Mouse (Mus musculus) T-cell, adult 2 months (primary cell): ENCODE results near the gene Ano5.

ENCODE experiments used
- DNase-seq: peaks from one replicate; pipeline ENCODE4 v3.0.0; 2022; ENCODE audit warnings: low spot score

Ano5 gene

GRCm38 (mm10) chr7:51510671-51511651, at the start of gene Ano5:
Gene Ano5 (plus strand): TSS chr7:51511029.
- no peak for DNase-seq

DNA sequence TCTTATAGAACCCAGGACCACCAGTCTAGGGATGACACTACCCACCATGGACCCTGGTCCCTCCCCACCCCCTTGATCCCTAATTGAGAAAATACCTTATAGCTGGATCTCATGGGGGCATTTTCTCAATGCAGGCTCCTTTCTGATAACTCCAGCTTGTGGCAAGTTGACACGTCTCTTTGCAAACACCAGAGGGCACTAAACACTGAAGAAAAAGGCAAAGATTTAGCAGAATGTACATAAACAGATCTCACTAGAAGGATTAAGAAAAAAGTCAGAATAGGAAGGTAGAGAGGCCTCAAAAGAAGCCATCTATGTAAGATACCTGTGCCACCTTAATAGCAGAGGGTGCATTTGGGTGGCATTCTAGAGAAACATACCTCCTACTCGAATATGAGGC, 11.4 kb upstream of the Ano5 start:
- no peak for DNase-seq

GRCm38 (mm10) chr7:51503940-51504339, 6.9 kb upstream of the Ano5 start:
- no peak for DNase-seq

DNA sequence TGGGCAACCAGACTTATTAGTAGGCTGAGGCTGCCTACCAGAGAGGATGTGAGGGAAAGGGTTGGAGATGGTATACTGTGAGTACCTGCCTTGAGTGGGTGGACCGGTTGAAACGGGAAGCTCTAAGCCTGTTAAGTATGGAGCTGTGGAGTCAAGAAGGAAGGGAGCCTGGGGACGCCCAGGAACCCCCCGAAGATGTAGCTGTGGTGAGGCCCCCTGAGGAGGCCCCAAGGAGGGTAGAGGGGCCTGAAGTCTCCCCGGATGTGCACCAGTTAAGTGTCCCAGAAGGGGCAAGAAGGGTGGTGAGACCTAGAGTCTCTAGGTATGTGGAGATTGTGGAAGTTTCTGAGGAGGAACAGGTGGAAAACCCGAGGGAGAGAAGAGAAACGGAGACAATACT, 682 bp upstream of the Ano5 start:
- no peak for DNase-seq

DNA sequence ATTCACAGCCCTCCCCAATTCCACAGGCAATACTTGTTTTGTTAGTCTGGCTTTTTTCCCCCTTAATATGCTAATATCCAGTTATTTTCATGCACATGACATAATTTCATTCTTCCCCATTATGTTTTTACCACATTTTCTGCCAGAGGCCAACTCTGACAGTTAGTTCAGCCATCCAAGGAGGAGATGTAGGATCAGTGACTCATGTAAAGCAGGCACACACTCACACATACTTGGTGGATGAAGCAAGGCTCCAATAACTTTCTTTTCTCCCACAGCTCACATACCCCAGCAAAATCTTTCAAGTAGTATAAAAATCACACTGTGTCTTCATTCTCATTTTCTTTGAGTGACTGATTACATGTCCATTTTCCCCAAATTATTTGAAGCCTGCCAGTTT, 28.5 kb downstream of the Ano5 start:
- DNase-seq, result no peak

DNA sequence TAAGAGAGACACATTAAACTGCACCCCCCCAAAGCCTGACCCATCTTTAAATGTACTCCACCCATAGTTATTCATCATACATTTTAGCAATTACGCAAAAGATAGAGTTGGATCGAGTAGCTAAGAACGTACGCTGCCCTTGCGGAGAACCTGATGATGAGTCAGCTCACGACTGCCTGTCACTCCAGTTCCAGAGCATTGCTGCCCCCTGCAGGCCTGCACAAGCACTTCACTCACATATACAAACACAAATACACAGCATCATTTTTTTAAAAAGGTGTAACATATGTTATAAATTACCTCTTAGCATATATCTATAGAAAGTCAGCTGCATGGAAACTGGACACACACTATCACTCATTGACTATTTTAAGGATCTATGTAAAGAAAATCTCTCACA, 29.9 kb downstream of the Ano5 start:
- DNase-seq, result no peak

DNA sequence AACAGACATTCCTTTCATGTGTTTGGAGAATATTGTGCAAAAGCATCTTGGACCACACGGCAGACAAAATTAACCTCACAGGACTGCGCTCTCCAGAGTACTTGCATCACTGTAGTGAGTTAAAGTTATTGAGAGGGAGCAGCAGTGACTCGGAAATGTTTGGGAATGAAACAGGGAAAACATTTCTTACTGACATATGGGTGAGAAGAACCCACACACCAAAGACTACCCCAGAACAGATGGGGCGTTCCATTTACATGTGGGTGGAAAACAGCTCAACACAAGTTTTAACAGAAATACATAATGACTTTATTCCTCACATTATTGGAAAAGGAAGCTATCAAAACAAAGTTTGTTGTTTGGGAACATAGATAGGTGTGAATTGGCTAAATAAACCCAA, 89.2 kb downstream of the Ano5 start:
- DNase-seq, result no peak

DNA sequence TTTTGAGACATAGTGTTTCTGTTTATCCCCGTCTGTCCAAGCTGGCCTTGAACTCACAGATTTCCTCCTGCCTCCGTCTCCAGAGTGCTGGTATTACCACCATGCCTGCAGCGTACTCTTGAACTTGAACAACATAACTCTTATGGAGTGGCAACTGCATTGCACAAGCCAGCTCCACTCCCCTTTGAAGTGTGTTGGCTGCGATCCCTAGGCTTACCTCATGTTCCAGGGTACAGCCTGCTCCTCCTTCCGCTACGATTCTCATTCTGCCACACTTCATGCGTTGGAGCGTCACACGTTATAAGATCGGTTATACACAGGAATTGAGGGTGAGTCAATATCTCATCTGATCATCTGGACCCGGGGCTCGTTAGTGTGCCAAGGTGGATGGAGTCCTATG, 92.9 kb downstream of the Ano5 start:
- DNase-seq, result no peak

GRCm38 (mm10) chr7:51614404-51614803, 103.6 kb downstream of the Ano5 start:
- no peak for DNase-seq

DNA sequence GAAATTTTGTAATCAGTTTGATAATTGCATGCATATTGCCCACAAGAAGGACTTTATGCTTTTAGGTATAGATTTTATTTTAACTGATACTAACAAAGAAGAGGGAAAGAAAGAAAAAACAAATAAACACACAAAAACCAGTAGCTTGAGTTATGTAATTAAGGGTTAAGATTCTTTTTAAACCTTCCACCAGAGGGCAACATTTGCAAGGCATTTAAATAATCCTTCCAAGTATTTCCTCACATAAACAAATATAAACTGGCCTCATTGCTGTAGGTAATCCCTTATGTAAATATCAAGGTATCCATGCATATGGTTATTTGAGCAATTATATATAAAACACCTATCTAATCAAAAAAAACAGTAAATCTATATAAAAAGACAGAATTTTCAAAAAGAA, 107.1 kb downstream of the Ano5 start:
- no peak for DNase-seq

DNA sequence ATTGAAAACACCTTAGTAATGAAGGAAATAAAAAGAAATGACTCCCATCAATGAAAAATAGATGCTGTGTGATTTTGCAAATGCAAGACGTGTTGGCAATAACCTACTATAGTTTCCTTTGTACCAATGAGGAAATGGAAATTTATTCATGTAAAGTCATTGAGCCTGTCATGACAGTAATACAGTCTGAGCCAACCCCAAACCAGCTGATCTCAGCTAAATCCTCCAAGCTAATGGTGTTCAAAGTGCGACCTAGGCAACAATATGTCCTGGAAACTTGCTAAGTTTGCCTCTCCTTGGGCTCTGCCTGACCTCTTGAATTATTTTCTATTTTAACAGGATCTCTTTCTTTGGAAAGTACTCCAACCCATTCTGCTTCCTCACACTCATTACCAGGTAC, 107.6 kb downstream of the Ano5 start:
- DNase-seq, result no peak

DNA sequence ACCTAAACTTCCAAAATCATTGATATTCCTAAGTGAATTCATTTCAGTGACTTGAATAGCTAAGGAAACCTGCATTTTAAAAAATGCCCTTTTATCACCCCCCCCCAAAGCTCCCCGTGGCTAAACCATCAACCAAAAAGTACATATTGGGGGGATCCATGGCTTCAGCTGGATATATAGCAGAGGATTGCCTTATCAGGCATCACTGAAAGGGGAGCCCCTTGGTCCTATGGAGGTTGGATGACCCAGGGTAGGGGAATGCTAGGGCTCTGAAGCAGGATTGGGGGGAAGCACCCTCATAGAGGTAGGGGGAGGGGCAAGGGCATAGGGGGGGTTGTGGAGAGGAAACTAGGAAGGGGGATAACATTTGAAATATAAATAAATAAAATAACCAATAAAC, 109.1 kb downstream of the Ano5 start:
- no peak for DNase-seq

GRCm38 (mm10) chr7:51621694-51622145, 110.9 kb downstream of the Ano5 start, which contains the start of gene Slc17a6:
Gene Slc17a6 (plus strand): TSS chr7:51622006.
- no peak for DNase-seq

- DNase-seq, result no peak
Observed at GRCm38 (mm10) chr7:51622196-51622595, 111.4 kb downstream of the Ano5 start.

- no peak for DNase-seq
Observed at GRCm38 (mm10) chr7:51622666-51623065, 111.8 kb downstream of the Ano5 start.

DNA sequence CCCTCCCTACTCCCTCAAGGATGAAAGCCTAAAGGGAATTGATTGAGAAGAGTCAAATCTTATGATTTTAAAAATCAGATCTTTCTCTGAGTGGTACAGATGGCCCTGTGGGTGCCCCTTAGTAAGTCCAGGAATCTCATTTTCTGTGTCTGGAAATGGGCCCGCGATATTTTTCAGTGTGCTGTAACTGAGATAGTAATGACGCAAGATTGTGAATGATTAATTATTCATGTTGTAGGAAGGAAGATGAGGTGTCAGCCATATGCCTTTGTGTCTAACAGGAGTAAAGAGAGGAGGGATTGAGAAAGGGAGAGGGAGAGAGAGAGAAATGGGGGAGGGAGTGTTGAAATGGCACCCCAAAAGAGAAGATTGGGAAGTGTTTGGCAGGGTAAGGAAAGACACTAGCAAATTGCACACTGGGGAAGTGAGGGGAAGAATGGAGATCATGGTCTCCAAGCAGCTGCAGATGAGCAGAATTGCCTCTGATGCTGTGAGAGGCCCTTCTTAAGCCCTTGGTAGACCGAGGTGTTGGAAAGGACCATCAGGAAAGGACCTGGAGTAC, 113.6 kb downstream of the Ano5 start:
- DNase-seq, result no peak

DNA sequence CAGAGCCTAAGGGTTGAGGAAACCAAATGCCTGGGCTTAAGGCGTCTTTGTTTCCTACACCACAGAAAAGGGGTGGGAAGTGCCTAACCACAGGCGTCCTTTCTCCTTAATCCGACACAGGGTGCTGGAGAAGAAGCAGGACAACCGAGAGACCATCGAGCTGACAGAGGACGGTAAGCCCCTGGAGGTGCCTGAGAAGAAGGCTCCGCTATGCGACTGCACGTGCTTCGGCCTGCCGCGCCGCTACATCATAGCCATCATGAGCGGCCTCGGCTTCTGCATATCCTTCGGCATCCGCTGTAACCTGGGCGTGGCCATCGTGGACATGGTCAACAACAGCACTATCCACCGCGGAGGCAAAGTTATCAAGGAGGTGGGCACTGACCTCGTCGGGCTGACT, 114.3 kb downstream of the Ano5 start:
- DNase-seq, result no peak

GRCm38 (mm10) chr7:51625591-51626255, 114.9 kb downstream of the Ano5 start:
- DNase-seq, result no peak

- DNase-seq, result no peak
Observed at GRCm38 (mm10) chr7:51626451-51627000, 115.7 kb downstream of the Ano5 start.

- no peak for DNase-seq
Observed at GRCm38 (mm10) chr7:51627001-51627631, 116.3 kb downstream of the Ano5 start.

- no peak for DNase-seq
Observed at GRCm38 (mm10) chr7:51627666-51628065, 116.8 kb downstream of the Ano5 start.

DNA sequence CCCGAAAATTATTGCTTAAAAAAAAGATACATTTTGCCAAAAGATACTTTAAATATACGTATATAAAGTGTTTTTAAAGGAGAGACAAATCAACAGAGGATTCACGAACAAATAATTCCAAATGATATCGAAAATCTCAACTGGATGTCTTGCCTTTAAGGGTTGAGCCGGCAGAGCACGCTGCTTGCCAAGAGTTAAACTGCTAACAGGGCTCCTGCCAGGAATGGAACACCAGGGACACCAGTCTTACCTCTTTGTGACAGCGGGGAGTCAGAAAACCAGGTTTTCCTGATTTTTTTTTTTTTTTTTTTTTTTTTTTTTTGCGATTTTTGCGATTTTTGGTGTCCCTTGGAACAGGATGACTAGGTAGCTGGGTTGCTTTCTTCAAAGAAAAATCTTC, 117.5 kb downstream of the Ano5 start:
- DNase-seq, result no peak
